Mouse (Mus musculus): Measurements from ENCODE around the gene Gucd1.

GRCm38 (mm10) chr10:75499791-75500190 lies 18.0 kb downstream of the Gucd1 start:
- TF ChIP-seq CTCF (IDR thresholded peaks at IDR 0.05; ENCODE audit: low read depth) (no peak), EP300 (IDR thresholded peaks at IDR 0.05; ENCODE audit: low read depth) (no peak)

Measured in heart, postnatal 0 days (tissue).